11 mouse cellular contexts compared by ENCODE assay signal in the genomic region with DNA sequence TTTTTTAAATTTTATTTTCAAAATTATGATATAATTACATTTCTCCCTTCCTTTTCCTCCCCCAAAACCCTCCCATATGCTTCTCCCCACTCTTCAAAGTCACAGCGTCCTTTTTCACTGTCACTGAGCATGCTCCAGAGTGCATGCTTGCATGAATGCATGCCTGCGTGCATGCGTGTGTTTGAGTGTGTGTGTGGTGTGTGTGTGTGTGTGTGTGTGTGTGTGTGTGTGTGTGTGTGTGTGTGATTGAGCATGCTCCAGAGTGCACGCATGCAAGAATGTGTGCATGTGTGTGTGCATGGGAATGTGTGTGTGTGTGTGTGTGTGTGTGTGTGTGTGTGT.
DNase-seq lines count a peak whose midpoint lies in the region; ATAC-seq and TF ChIP-seq lines count a peak whose summit lies in the region.
"Had no signal": no experiment of that assay in that cellular context is flagged by ENCODE, and none has a peak within 500 bp of the region (broad histone marks: within the 10 kb centered on the region; RNA-seq: fewer than 3 reads in every experiment).

No protein-coding gene starts in this region.

- peaks cover 0 to 2% of the 10 kb centered on the region in 2 experiments; a peak in 1 of 4 replicates for H3K4me1 ChIP-seq in heart, embryonic 14.5 days (ENCODE audit: control insufficient read depth in 2 of 2, insufficient read depth in 2 of 2, low read length in 2 of 2)
- H3K4me1 ChIP-seq in lung, adult 2 months (ENCODE audit: control insufficient read depth, insufficient read depth, low read length) = 0 out of 2 replicates have a peak, but pooled peaks cover 2% of the 10 kb centered on the region
- H3K4me1 ChIP-seq in intestine, embryonic 15.5 days (replicated peaks) = no peaks in the 10 kb centered on the region
- no peaks in the 10 kb centered on the region for H3K4me1 ChIP-seq in stomach, embryonic 14.5 days (ENCODE audit: control insufficient read depth, insufficient read depth, low read length)
- H3K4me1 ChIP-seq: hindbrain, embryonic 13.5 days had no signal

- no peaks in the 10 kb centered on the region for H3K36me3 ChIP-seq in heart, embryonic 14.5 days (ENCODE audit: control insufficient read depth, insufficient read depth, low read length)
- no peaks in the 10 kb centered on the region for H3K36me3 ChIP-seq in intestine, embryonic 15.5 days
- no peaks in the 10 kb centered on the region for H3K36me3 ChIP-seq in stomach, embryonic 14.5 days (ENCODE audit: control insufficient read depth, insufficient read depth, low read length)
- H3K36me3 ChIP-seq: hindbrain, embryonic 13.5 days had no signal

- peak overlapping the region; percentile 63 for H3K4me2 ChIP-seq in heart, embryonic 14.5 days (ENCODE audit: low read length)
- peak overlapping the region; percentile 57 for H3K4me2 ChIP-seq in intestine, embryonic 15.5 days (replicated peaks)
- H3K4me2 ChIP-seq in stomach, embryonic 14.5 days (replicated peaks; ENCODE audit: low read depth, low read length) = peak overlapping the region; percentile 64
- H3K4me2 ChIP-seq: hindbrain, embryonic 13.5 days had no signal

- no peaks in the 10 kb centered on the region for H3K27me3 ChIP-seq in heart, embryonic 14.5 days (ENCODE audit: control insufficient read depth, insufficient read depth, low read length)
- no peaks in the 10 kb centered on the region for H3K27me3 ChIP-seq in intestine, embryonic 15.5 days (replicated peaks)
- no peaks in the 10 kb centered on the region for H3K27me3 ChIP-seq in stomach, embryonic 14.5 days (ENCODE audit: control insufficient read depth, insufficient read depth, low read length)
- H3K27me3 ChIP-seq: hindbrain, embryonic 13.5 days had no signal

- TF ChIP-seq POLR2A in lung, adult 2 months (IDR thresholded peaks at IDR 0.05; ENCODE audit: borderline replicate concordance, extremely low read depth, low read depth, low read length) = no peak

- no peak for TF ChIP-seq CTCF in lung, adult 2 months (IDR thresholded peaks at IDR 0.05; ENCODE audit: insufficient read depth, low read length)

- WGBS in heart, embryonic 14.5 days = 62% methylated on average over 4 of the region's 4 CpGs
- WGBS in lung, adult 2 months = 22% methylated on average over 4 of the region's 4 CpGs
- 57% methylated on average over 4 of the region's 4 CpGs for WGBS in intestine, embryonic 15.5 days
- 69% methylated on average over 4 of the region's 4 CpGs for WGBS in stomach, embryonic 14.5 days

- H3K9me3 ChIP-seq in heart, embryonic 14.5 days (ENCODE audit: control insufficient read depth, low read length) = no peaks in the 10 kb centered on the region
- no peaks in the 10 kb centered on the region for H3K9me3 ChIP-seq in intestine, embryonic 15.5 days
- H3K9me3 ChIP-seq in stomach, embryonic 14.5 days (ENCODE audit: control insufficient read depth, low read depth, low read length) = no peaks in the 10 kb centered on the region
- H3K9me3 ChIP-seq: hindbrain, embryonic 13.5 days had no signal

- peak overlapping the region; percentile 61; the same call in 1 of the 2 replicates for H3K9ac ChIP-seq in heart, embryonic 14.5 days (ENCODE audit: low read length)
- no peak overlapping the region for H3K9ac ChIP-seq in intestine, embryonic 15.5 days
- 0 out of 2 replicates have a peak overlapping the region, but pooled peaks have one; percentile 32 for H3K9ac ChIP-seq in stomach, embryonic 14.5 days (replicated peaks; ENCODE audit: low read depth, low read length)
- H3K9ac ChIP-seq: hindbrain, embryonic 13.5 days had no signal

- no peak overlapping the region for H3K27ac ChIP-seq in heart, embryonic 14.5 days (replicated peaks in 1 of 2; ENCODE audit: control insufficient read depth in 1 of 2, insufficient read depth in 1 of 2, low read depth in 2 of 2, low read length in 2 of 2)
- H3K27ac ChIP-seq in intestine, embryonic 15.5 days = no peak overlapping the region
- H3K27ac ChIP-seq in stomach, embryonic 14.5 days (ENCODE audit: low read length) = peak overlapping the region; percentile 68; the same call in 1 of the 2 replicates
- H3K27ac ChIP-seq: hindbrain, embryonic 13.5 days had no signal

- no peak for ATAC-seq in heart, embryonic 14.5 days (ENCODE audit: insufficient number of reproducible peaks, insufficient read depth, low FRiP score, low read depth)
- ATAC-seq in intestine, embryonic 15.5 days = no peak
- no peak for ATAC-seq in stomach, embryonic 14.5 days (ENCODE audit: insufficient number of reproducible peaks, insufficient read depth, low FRiP score, low read depth)
- no peak for ATAC-seq in activated CD4-positive, CD25-positive, alpha-beta regulatory T cell, adult 4 months
- ATAC-seq: CD4-positive, CD25-positive, alpha-beta regulatory T cell, adult 4 months had no signal

- peak overlapping the region; percentile 18 to 41; a peak in 2 of 4 replicates for H3K4me3 ChIP-seq in heart, embryonic 14.5 days (ENCODE audit: control insufficient read depth in 1 of 2, insufficient read depth in 1 of 2, low read depth in 1 of 2, low read length in 2 of 2)
- peak overlapping the region; percentile 41 for H3K4me3 ChIP-seq in lung, adult 2 months (replicated peaks; ENCODE audit: extremely low read depth, low read depth, low read length)
- 0 out of 2 replicates have a peak overlapping the region, but pooled peaks have one; percentile 37 for H3K4me3 ChIP-seq in intestine, embryonic 15.5 days (replicated peaks)
- H3K4me3 ChIP-seq in stomach, embryonic 14.5 days (ENCODE audit: low read depth, low read length) = peak overlapping the region; percentile 36
- H3K4me3 ChIP-seq: hindbrain, embryonic 13.5 days had no signal

- DNase-seq in heart, adult 8-10 months (ENCODE audit: low spot score) = no peak
- no peak for DNase-seq in lung, adult 2 months
- no peak for DNase-seq in lung, adult 18-20 months
- no peak for DNase-seq in right cerebral cortex, postnatal 14 days
- DNase-seq: adrenal gland, adult 8-10 months had no signal
